Mouse (Mus musculus) cerebellum, adult 2 months (tissue): ENCODE data around the gene Dnah11.

ENCODE experiments used
- CTCF ChIP-seq: fragments of 200-500 bp; IDR thresholded peaks from 2 replicates; pipeline ENCODE4 v1.5.1; 2011; ENCODE audit warnings: low read depth, mild to moderate bottlenecking, control low read depth, low read length, moderate library complexity, borderline replicate concordance; ENCODE audit not compliant: insufficient read depth
- POLR2A ChIP-seq: fragments of 200-500 bp; IDR thresholded peaks from 2 replicates; pipeline ENCODE4 v1.6.1; 2011; ENCODE audit warnings: low read length, control low read depth, borderline replicate concordance; ENCODE audit not compliant: insufficient read depth

DNA sequence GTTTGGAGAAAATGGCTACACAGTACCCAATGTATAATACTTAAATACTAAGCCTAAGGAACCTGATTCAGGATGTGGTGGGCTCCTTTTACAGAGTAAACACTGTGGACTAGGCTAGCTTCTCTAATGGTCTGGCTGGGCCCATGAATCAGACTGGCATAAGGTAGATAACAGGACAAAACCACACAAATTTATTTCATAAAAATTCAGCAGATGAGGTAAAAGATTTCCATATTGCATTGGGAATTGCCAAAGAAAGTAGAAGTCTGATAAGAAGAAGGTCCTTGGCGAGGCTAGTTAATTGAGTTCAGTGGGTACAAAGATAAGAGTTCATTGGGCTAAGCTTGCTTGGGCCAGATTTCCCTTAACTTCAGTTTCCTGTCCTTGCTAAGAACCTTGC is 358.1 kb downstream of the Dnah11 start:
- TF ChIP-seq CTCF = no peak
- no peak for TF ChIP-seq POLR2A
